Mouse (Mus musculus) liver, embryonic 15.5 days (tissue): ENCODE data around the gene 4931406C07Rik. TPM values are rescaled to one million over a fixed set of nuclear protein-coding genes. Genes with fewer than 3 reads are reported as not detected.
"Not testable (repeated sequence)": the region's sequence is repeated elsewhere in the genome, so short reads cannot be mapped to it uniquely, and the experiment has no call there.

ENCODE experiments used
- ATAC-seq: fragments of 200-750 bp; cut with Nextera tagmentation; 2 replicates; pipeline ENCODE4 v1.8.0; 2017; ENCODE audit warnings: moderate number of reproducible peaks, mild to moderate bottlenecking, moderate library complexity; ENCODE audit not compliant: insufficient read depth
- H3K27ac ChIP-seq: fragments of 300-500 bp; sonication (generic); replicated peaks from 2 replicates; pipeline ENCODE4 v1.5.1; 2015; ENCODE audit warnings: mild to moderate bottlenecking, inconsistent platforms
- H3K27me3 ChIP-seq: fragments of 300-500 bp; sonication (generic); 2 replicates; pipeline ENCODE4 v1.6.1; 2015; ENCODE audit warnings: mild to moderate bottlenecking, inconsistent platforms
- H3K36me3 ChIP-seq: fragments of 300-500 bp; sonication (generic); replicated peaks from 2 replicates; pipeline ENCODE4 v1.6.1; 2015; ENCODE audit warnings: moderate library complexity, mild to moderate bottlenecking, inconsistent platforms
- H3K4me1 ChIP-seq: fragments of 300-500 bp; sonication (generic); replicated peaks from 2 replicates; pipeline ENCODE4 v1.6.1; 2015; ENCODE audit warnings: inconsistent platforms
- H3K4me2 ChIP-seq: fragments of 300-500 bp; sonication (generic); 2 replicates; pipeline ENCODE4 v1.6.1; 2015; ENCODE audit warnings: moderate library complexity, mild to moderate bottlenecking, inconsistent platforms
- H3K4me3 ChIP-seq: fragments of 300-500 bp; sonication (generic); replicated peaks from 2 replicates; pipeline ENCODE4 v1.5.1; 2015; ENCODE audit warnings: mild to moderate bottlenecking, inconsistent platforms
- H3K9ac ChIP-seq: fragments of 300-500 bp; sonication (generic); 2 replicates; pipeline ENCODE4 v1.6.1; 2015; ENCODE audit warnings: moderate library complexity, mild to moderate bottlenecking, inconsistent platforms
- H3K9me3 ChIP-seq: fragments of 300-500 bp; sonication (generic); replicated peaks from 2 replicates; pipeline ENCODE4 v1.6.1; 2016; ENCODE audit warnings: inconsistent platforms
- WGBS: fragments of 180-500 bp; shearing (Covaris S2); methylation state at CpG from one replicate; pipeline ENCODE4 v1.1.7; 2015; ENCODE audit warnings: mixed read lengths; ENCODE audit not compliant: insufficient replicate concordance; 5-methylcytosine and 5-hydroxymethylcytosine counted together
- polyA plus RNA-seq: library from polyadenylated mRNA; unstranded; fragments of >200 nt; fragmentation: Nextera tagmentation; extraction: Ambion mirVana; gene quantifications from 2 replicates; pipeline ENCODE4 v1.2.1, GENCODE M21; 2015

The 4931406C07Rik gene
- polyA plus RNA-seq, 1 experiment from 2014 or later: 3.9 TPM

- Histone ChIP-seq H3K9ac (no peak overlapping the region), H3K27me3 (no peaks in the 10 kb centered on the region), H3K4me3 (no peak overlapping the region), H3K27ac (no peak overlapping the region), H3K4me2 (peak overlapping the region; percentile 2; the same call in 1 of the 2 replicates), H3K4me1 (peaks cover 50% of the 10 kb centered on the region), H3K36me3 (peaks cover 62% of the 10 kb centered on the region), H3K9me3 (no peaks in the 10 kb centered on the region)
- 55% methylated on average over 4 of the region's 4 CpGs for WGBS
- no peak for ATAC-seq
These were observed 3.2 kb upstream of the 4931406C07Rik start for GRCm38 (mm10) chr9:15309425-15309824.

GRCm38 (mm10) chr9:15308254-15308653, 2.0 kb upstream of the 4931406C07Rik start:
- peaks cover 50% of the 10 kb centered on the region for H3K4me1 ChIP-seq
- H3K9ac ChIP-seq: no peak overlapping the region
- H3K4me2 ChIP-seq: peak overlapping the region; percentile 28; the same call in 1 of the 2 replicates
- WGBS: 40% methylated on average over 2 of the region's 2 CpGs
- ATAC-seq: no peak
- H3K27me3 ChIP-seq: no peaks in the 10 kb centered on the region
- peaks cover 50% of the 10 kb centered on the region for H3K36me3 ChIP-seq
- H3K4me3 ChIP-seq: no peak overlapping the region
- H3K9me3 ChIP-seq: no peaks in the 10 kb centered on the region
- no peak overlapping the region for H3K27ac ChIP-seq

GRCm38 (mm10) chr9:15307257-15307656, 1.0 kb upstream of the 4931406C07Rik start:
- 5% methylated on average over 6 of the region's 6 CpGs for WGBS
- Histone ChIP-seq H3K27ac (no peak overlapping the region), H3K4me1 (peaks cover 50% of the 10 kb centered on the region)

DNA sequence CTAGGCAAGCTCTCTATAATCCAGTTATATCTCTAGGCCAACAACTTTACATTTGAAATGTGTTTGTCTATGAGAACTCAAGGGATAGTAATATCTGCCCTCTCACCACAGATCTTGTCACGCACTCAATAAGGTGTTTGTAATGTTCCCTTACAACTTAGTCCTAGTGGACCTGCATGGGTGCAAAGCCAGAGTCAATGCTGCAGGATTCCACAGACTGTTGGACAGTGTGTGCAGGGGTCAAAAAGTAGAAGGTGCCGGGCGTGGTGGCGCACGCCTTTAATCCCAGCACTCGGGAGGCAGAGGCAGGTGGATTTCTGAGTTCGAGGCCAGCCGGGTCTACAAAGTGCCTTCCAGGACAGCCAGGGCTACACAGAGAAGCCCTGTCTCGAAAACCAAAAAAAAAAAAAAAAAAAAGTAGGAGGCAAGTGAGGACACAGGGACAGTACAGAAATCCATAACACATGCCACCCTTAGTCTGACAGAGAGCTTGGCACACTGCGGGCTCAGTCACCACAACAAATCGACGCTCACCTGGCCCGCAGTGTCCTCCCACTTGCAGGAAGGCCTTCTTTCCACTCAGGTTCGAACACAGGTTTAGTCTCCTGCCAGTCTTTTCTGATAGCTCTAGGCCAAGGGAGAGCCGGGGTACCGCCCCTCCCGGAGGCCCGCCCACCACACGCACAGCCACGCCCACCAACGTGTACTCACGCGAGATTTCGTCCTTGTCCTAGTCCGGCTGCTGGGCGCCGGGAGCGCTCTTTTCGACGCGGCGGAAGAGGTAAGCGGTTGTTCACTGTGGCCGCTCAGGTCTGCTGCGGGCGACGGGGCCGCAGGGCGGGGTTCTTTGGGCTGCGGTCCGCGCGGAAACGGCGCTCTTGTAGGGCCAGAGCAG, 498 bp downstream of the 4931406C07Rik start, which contains the start of gene Taf1d:
TSS of gene Taf1d (plus strand) at position 712 of the 895 bp plus-strand sequence.
- ATAC-seq: peak; percentile 91
- peak within 1 kb of the TSS; percentile 89 for H3K27ac ChIP-seq
- H3K9ac ChIP-seq: peak within 1 kb of the TSS; percentile 82
- peak within 1 kb of the TSS; percentile 71 for H3K4me3 ChIP-seq
- peak within 1 kb of the TSS; percentile 87 for H3K4me2 ChIP-seq
- WGBS: 8% methylated on average over 45 of the region's 45 CpGs
- H3K9me3 ChIP-seq: no peaks in the 10 kb centered on the region
- H3K27me3 ChIP-seq: no peaks in the 10 kb centered on the region
- H3K36me3 ChIP-seq: peaks cover 31% of the 10 kb centered on the region
- H3K4me1 ChIP-seq: peaks cover 47% of the 10 kb centered on the region

More at GRCm38 (mm10) chr9:15307257-15307656, 1.0 kb upstream of the 4931406C07Rik start:
- no peaks in the 10 kb centered on the region for H3K9me3 ChIP-seq
- H3K9ac ChIP-seq: peak overlapping the region; percentile 82
- ATAC-seq: no peak
- H3K36me3 ChIP-seq: peaks cover 43% of the 10 kb centered on the region
- peak overlapping the region; percentile 71 for H3K4me3 ChIP-seq
- no peaks in the 10 kb centered on the region for H3K27me3 ChIP-seq
- H3K4me2 ChIP-seq: peak overlapping the region; percentile 87

DNA sequence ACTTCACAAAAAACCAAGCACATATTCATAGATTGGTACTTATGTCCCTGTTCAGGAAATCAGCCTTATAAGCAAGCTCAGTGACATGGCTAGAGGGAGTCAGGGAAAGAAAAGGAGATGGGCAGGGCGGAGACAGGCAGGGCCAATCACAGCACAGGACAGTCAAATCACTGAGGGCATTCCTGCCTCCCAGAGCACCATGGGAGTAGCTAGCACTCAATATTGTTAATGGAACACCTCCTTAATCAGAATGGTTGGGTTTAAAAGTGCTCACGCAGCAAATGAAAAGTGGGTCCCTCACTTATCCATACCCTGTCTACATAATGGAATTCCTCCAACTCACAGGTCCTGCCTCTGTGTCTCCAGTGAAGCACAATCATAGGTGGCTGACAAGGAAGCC, 3.4 kb downstream of the 4931406C07Rik start:
- 66% methylated on average over 2 of the region's 2 CpGs for WGBS
- H3K4me2 ChIP-seq: no peak overlapping the region
- H3K27me3 ChIP-seq: no peaks in the 10 kb centered on the region
- ATAC-seq: no peak
- H3K9ac ChIP-seq: no peak overlapping the region
- no peaks in the 10 kb centered on the region for H3K9me3 ChIP-seq
- no peak overlapping the region for H3K4me3 ChIP-seq
- H3K27ac ChIP-seq: no peak overlapping the region
- 0 out of 2 replicates have a peak, but pooled peaks cover 5% of the 10 kb centered on the region for H3K36me3 ChIP-seq
- H3K4me1 ChIP-seq: peaks cover 25% of the 10 kb centered on the region

GRCm38 (mm10) chr9:15302006-15302405, 4.2 kb downstream of the 4931406C07Rik start:
- 61% methylated on average over 6 of the region's 6 CpGs for WGBS

GRCm38 (mm10) chr9:15301399-15301798, 4.8 kb downstream of the 4931406C07Rik start:
- H3K9ac ChIP-seq: no peak overlapping the region
- H3K4me3 ChIP-seq: no peak overlapping the region
- H3K36me3 ChIP-seq: no peaks in the 10 kb centered on the region
- H3K27me3 ChIP-seq: no peaks in the 10 kb centered on the region
- whole genome bisulfite sequencing: 38% methylated on average over 6 of the region's 6 CpGs
- peak; percentile 9; the same call in 1 of the 2 replicates for ATAC-seq
- H3K9me3 ChIP-seq: no peaks in the 10 kb centered on the region
- peak overlapping the region; percentile 0 for H3K27ac ChIP-seq
- peaks cover 12% of the 10 kb centered on the region for H3K4me1 ChIP-seq
- H3K4me2 ChIP-seq: peak overlapping the region; percentile 21

More at GRCm38 (mm10) chr9:15302006-15302405, 4.2 kb downstream of the 4931406C07Rik start:
- ATAC-seq, H3K9ac ChIP-seq, H3K4me3 ChIP-seq, H3K4me2 ChIP-seq, H3K27me3 ChIP-seq, H3K27ac ChIP-seq, H3K9me3 ChIP-seq, H3K36me3 ChIP-seq: not testable (repeated sequence)
- peaks cover 16% of the 10 kb centered on the region for H3K4me1 ChIP-seq

DNA sequence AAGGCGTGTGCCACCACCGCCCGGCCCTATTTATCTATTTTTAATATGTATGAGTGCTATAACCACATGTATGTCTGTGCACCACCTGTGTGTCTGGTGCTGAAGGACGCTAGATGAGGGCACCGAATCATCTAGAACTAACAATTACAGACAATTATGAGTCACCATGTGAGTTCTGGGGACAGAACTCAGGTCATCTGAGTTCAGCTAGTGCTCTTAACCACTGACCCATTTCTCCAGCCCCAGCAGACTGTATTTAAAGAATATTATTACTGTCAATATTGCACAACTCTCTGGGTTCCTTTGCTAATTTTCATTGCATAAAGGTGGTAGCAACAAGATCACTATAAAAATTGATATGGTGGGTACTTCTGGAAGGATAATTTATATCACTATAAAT, 6.2 kb downstream of the 4931406C07Rik start:
- no peak overlapping the region for H3K4me2 ChIP-seq
- 61% methylated on average over 5 of the region's 5 CpGs for WGBS
- peaks cover 3% of the 10 kb centered on the region for H3K4me1 ChIP-seq
- H3K9me3 ChIP-seq: no peaks in the 10 kb centered on the region
- H3K27me3 ChIP-seq: no peaks in the 10 kb centered on the region
- H3K4me3 ChIP-seq: no peak overlapping the region
- ATAC-seq: no peak
- 0 out of 2 replicates have a peak, but pooled peaks cover 3% of the 10 kb centered on the region for H3K36me3 ChIP-seq
- no peak overlapping the region for H3K27ac ChIP-seq
- H3K9ac ChIP-seq: no peak overlapping the region

DNA sequence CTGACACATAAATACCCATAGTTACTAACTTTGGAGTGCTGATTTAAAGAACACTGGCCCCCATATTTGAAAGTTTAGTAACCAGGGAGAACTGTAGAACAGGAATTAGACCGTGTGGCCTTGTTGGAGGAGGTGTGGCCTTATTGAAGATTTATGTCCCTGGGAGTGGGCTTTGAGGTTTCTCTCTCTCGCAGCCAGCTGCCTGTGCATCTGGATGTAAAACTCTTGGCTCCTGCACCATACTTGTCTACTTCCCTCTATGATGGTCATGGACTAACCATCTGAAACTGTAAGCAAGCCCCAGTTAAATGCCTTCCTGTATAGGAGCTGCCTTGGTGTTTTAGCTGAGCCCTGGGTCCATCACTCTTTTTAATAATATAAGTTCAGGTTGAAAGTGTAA, 7.8 kb downstream of the 4931406C07Rik start:
- H3K9me3 ChIP-seq: no peaks in the 10 kb centered on the region
- H3K27me3 ChIP-seq: no peaks in the 10 kb centered on the region
- WGBS: 22% methylated on average over 2 of the region's 2 CpGs
- no peak overlapping the region for H3K9ac ChIP-seq
- no peaks in the 10 kb centered on the region for H3K4me1 ChIP-seq
- no peak for ATAC-seq
- H3K4me2 ChIP-seq: no peak overlapping the region
- H3K4me3 ChIP-seq: no peak overlapping the region
- 0 out of 2 replicates have a peak, but pooled peaks cover 3% of the 10 kb centered on the region for H3K36me3 ChIP-seq
- H3K27ac ChIP-seq: no peak overlapping the region

- Histone ChIP-seq H3K27ac (no peak overlapping the region), H3K9ac (no peak overlapping the region), H3K4me3 (no peak overlapping the region), H3K36me3 (0 out of 2 replicates have a peak, but pooled peaks cover 3% of the 10 kb centered on the region), H3K9me3 (no peaks in the 10 kb centered on the region), H3K27me3 (no peaks in the 10 kb centered on the region), H3K4me1 (no peaks in the 10 kb centered on the region), H3K4me2 (no peak overlapping the region)
- ATAC-seq: no peak
- WGBS: 69% methylated on average over 7 of the region's 7 CpGs
These were observed 9.1 kb downstream of the 4931406C07Rik start for GRCm38 (mm10) chr9:15297112-15297511.

DNA sequence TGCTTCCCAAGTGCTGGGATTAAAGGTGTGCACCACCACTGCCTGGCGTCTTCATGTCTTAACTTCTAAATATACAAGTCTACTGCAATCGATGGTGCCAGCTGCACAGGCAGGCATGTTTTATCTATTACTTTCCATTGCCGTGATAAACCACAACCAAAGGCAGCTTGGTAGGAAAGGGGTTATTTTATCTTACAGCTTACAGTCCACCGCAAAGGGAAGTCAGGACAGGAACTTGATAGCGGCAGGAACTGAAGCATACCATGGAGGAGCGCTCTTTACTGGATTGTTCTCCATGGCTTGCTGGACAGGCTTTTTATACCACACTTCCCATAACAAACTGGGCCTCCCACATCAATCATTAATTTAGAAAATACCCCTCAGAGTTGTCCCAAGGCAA, 17.0 kb downstream of the 4931406C07Rik start:
- no peak overlapping the region for H3K4me3 ChIP-seq
- no peaks in the 10 kb centered on the region for H3K27me3 ChIP-seq
- H3K9me3 ChIP-seq: no peaks in the 10 kb centered on the region
- no peak overlapping the region for H3K27ac ChIP-seq
- ATAC-seq: peak; percentile 81
- H3K9ac ChIP-seq: no peak overlapping the region
- peaks cover 24% of the 10 kb centered on the region for H3K4me1 ChIP-seq
- H3K36me3 ChIP-seq: 0 out of 2 replicates have a peak, but pooled peaks cover 2% of the 10 kb centered on the region
- H3K4me2 ChIP-seq: peak overlapping the region; percentile 10; the same call in 1 of the 2 replicates
- 12% methylated on average over 6 of the region's 6 CpGs for WGBS
